Mouse (Mus musculus) limb, embryonic 15.5 days (tissue): ENCODE measurements around the gene Tubg2. TPM values are rescaled to one million over a fixed set of nuclear protein-coding genes. Genes with fewer than 3 reads are reported as not detected.

Source experiments
- ATAC-seq: fragments of 200-750 bp; cut with Nextera tagmentation; 2 replicates; pipeline ENCODE4 v1.8.0; 2017; ENCODE audit warnings: low read depth, moderate TSS enrichment; ENCODE audit not compliant: insufficient number of reproducible peaks, low FRiP score, low TSS enrichment
- H3K27ac ChIP-seq: fragments of 300-500 bp; sonication (generic); 2 replicates; pipeline ENCODE4 v1.5.1; 2015; ENCODE audit warnings: moderate library complexity, mild to moderate bottlenecking, inconsistent platforms
- H3K27me3 ChIP-seq: fragments of 300-500 bp; sonication (generic); 2 replicates; pipeline ENCODE4 v1.6.1; 2015; ENCODE audit warnings: inconsistent platforms
- H3K36me3 ChIP-seq: fragments of 300-500 bp; sonication (generic); 2 replicates; pipeline ENCODE4 v1.6.1; 2015; ENCODE audit warnings: inconsistent platforms
- H3K4me1 ChIP-seq: fragments of 300-500 bp; sonication (generic); 2 replicates; pipeline ENCODE4 v1.6.1; 2015; ENCODE audit warnings: inconsistent platforms
- H3K4me2 ChIP-seq: fragments of 300-500 bp; sonication (generic); 2 replicates; pipeline ENCODE4 v1.6.1; 2015; ENCODE audit warnings: mild to moderate bottlenecking, inconsistent platforms
- H3K4me3 ChIP-seq: fragments of 300-500 bp; sonication (generic); 2 replicates; pipeline ENCODE4 v1.5.1; 2015; ENCODE audit warnings: mild to moderate bottlenecking, inconsistent platforms
- H3K9ac ChIP-seq: fragments of 300-500 bp; sonication (generic); 2 replicates; pipeline ENCODE4 v1.6.1; 2015; ENCODE audit warnings: inconsistent platforms
- H3K9me3 ChIP-seq: fragments of 300-500 bp; sonication (generic); 2 replicates; pipeline ENCODE4 v1.6.1; 2016; ENCODE audit warnings: inconsistent platforms
- WGBS: fragments of 180-500 bp; shearing (Covaris S2); methylation state at CpG from one replicate; pipeline ENCODE4 v1.1.7; 2015; 5-methylcytosine and 5-hydroxymethylcytosine counted together
- polyA plus RNA-seq: library from polyadenylated mRNA; unstranded; fragments of >200 nt; fragmentation: Nextera tagmentation; extraction: Ambion mirVana; gene quantifications from 2 replicates; pipeline ENCODE4 v1.2.1, GENCODE M21; 2015

The Tubg2 gene
- polyA plus RNA-seq, 1 experiment from 2014 or later = 6.8 TPM

GRCm38 (mm10) chr11:101169301-101170107 lies 13.8 kb downstream of the Tubg2 start:
- Histone ChIP-seq H3K4me3 (peak overlapping the region; percentile 73), H3K27me3 (peaks cover 67% of the 10 kb centered on the region), H3K27ac (no peak overlapping the region; the same call in 1 of the 2 replicates), H3K36me3 (peaks cover 36% of the 10 kb centered on the region), H3K4me2 (peak overlapping the region; percentile 89), H3K9ac (peak overlapping the region; percentile 68), H3K9me3 (no peaks in the 10 kb centered on the region), H3K4me1 (peaks cover 68% of the 10 kb centered on the region)
- WGBS = 15% methylated on average over 17 of the region's 17 CpGs
- no peak for ATAC-seq

GRCm38 (mm10) chr11:101170354-101170810 lies 14.7 kb downstream of the Tubg2 start, which contains the start of gene Cntnap1:
Gene Cntnap1 (plus strand): TSS chr11:101170523.
- WGBS = under 1% methylated on average over 35 of the region's 35 CpGs
- H3K4me3 ChIP-seq = peak within 1 kb of the TSS; percentile 73
- H3K27ac ChIP-seq = peak within 1 kb of the TSS; percentile 82
- H3K9me3 ChIP-seq = no peaks in the 10 kb centered on the region
- peaks cover 27% of the 10 kb centered on the region for H3K36me3 ChIP-seq
- H3K9ac ChIP-seq = peak within 1 kb of the TSS; percentile 68
- H3K4me2 ChIP-seq = peak within 1 kb of the TSS; percentile 89
- H3K4me1 ChIP-seq = peaks cover 69% of the 10 kb centered on the region
- ATAC-seq = no peak
- peaks cover 67% of the 10 kb centered on the region for H3K27me3 ChIP-seq

- Histone ChIP-seq H3K27me3 (peaks cover 66% of the 10 kb centered on the region), H3K27ac (peak within 1 kb of the TSS; percentile 91), H3K4me3 (peak within 1 kb of the TSS; percentile 73), H3K36me3 (peaks cover 23% of the 10 kb centered on the region), H3K4me2 (peak within 1 kb of the TSS; percentile 89), H3K9ac (peak within 1 kb of the TSS; percentile 68), H3K9me3 (no peaks in the 10 kb centered on the region), H3K4me1 (peaks cover 71% of the 10 kb centered on the region)
- ATAC-seq = peak; percentile 93
- WGBS = under 1% methylated on average over 49 of the region's 50 CpGs
Observed at GRCm38 (mm10) chr11:101170811-101171610, 15.3 kb downstream of the Tubg2 start, which contains the start of gene Plekhh3. Gene Plekhh3 (minus strand): TSS chr11:101171351.

- peak overlapping the region; percentile 89 for H3K4me2 ChIP-seq
- H3K9me3 ChIP-seq = no peaks in the 10 kb centered on the region
- under 1% methylated on average over 31 of the region's 31 CpGs for WGBS
- peaks cover 14% of the 10 kb centered on the region for H3K36me3 ChIP-seq
- H3K4me1 ChIP-seq = peaks cover 75% of the 10 kb centered on the region
- ATAC-seq = peak; percentile 52; the same call in 1 of the 2 replicates
- peak overlapping the region; percentile 91 for H3K27ac ChIP-seq
- peak overlapping the region; percentile 73 for H3K4me3 ChIP-seq
- H3K27me3 ChIP-seq = peaks cover 66% of the 10 kb centered on the region
- H3K9ac ChIP-seq = peak overlapping the region; percentile 18; the same call in 1 of the 2 replicates
Observed at GRCm38 (mm10) chr11:101171721-101172433, 16.2 kb downstream of the Tubg2 start.

- peaks cover 79% of the 10 kb centered on the region for H3K4me1 ChIP-seq
Observed at GRCm38 (mm10) chr11:101172434-101172815, 16.7 kb downstream of the Tubg2 start.

GRCm38 (mm10) chr11:101173112-101173511 lies 17.4 kb downstream of the Tubg2 start:
- no peak for ATAC-seq
- peak overlapping the region; percentile 36 for H3K4me3 ChIP-seq
- WGBS = 6% methylated on average over 11 of the region's 11 CpGs

More at GRCm38 (mm10) chr11:101172434-101172815, 16.7 kb downstream of the Tubg2 start:
- peak overlapping the region; percentile 18; the same call in 1 of the 2 replicates for H3K9ac ChIP-seq
- peak overlapping the region; percentile 91 for H3K27ac ChIP-seq
- H3K4me3 ChIP-seq = peak overlapping the region; percentile 73
- peaks cover 9% of the 10 kb centered on the region for H3K36me3 ChIP-seq
- WGBS = 6% methylated on average over 5 of the region's 5 CpGs
- peak overlapping the region; percentile 89 for H3K4me2 ChIP-seq
- no peaks in the 10 kb centered on the region for H3K9me3 ChIP-seq
- H3K27me3 ChIP-seq = peaks cover 66% of the 10 kb centered on the region
- no peak for ATAC-seq

GRCm38 (mm10) chr11:101173631-101174388 lies 18.1 kb downstream of the Tubg2 start:
- WGBS = 2% methylated on average over 61 of the region's 61 CpGs
- no peaks in the 10 kb centered on the region for H3K36me3 ChIP-seq
- peaks cover 66% of the 10 kb centered on the region for H3K27me3 ChIP-seq
- H3K9ac ChIP-seq = 0 out of 2 replicates have a peak overlapping the region, but pooled peaks have one; percentile 26
- H3K9me3 ChIP-seq = no peaks in the 10 kb centered on the region
- H3K27ac ChIP-seq = peak overlapping the region; percentile 80
- H3K4me1 ChIP-seq = peaks cover 76% of the 10 kb centered on the region
- peak overlapping the region; percentile 36 for H3K4me3 ChIP-seq
- H3K4me2 ChIP-seq = peak overlapping the region; percentile 70
- ATAC-seq = no peak

More at GRCm38 (mm10) chr11:101173112-101173511, 17.4 kb downstream of the Tubg2 start:
- peak overlapping the region; percentile 70 for H3K4me2 ChIP-seq
- peaks cover 81% of the 10 kb centered on the region for H3K4me1 ChIP-seq
- H3K9me3 ChIP-seq = no peaks in the 10 kb centered on the region
- H3K9ac ChIP-seq = no peak overlapping the region
- peaks cover 66% of the 10 kb centered on the region for H3K27me3 ChIP-seq
- peaks cover 2% of the 10 kb centered on the region for H3K36me3 ChIP-seq
- H3K27ac ChIP-seq = peak overlapping the region; percentile 80

GRCm38 (mm10) chr11:101174389-101174745 lies 18.7 kb downstream of the Tubg2 start:
- H3K4me2 ChIP-seq = peak overlapping the region; percentile 70
- 0 out of 2 replicates have a peak overlapping the region, but pooled peaks have one; percentile 26 for H3K9ac ChIP-seq
- no peaks in the 10 kb centered on the region for H3K9me3 ChIP-seq
- no peak overlapping the region for H3K27ac ChIP-seq
- H3K36me3 ChIP-seq = no peaks in the 10 kb centered on the region
- 23% methylated on average over 9 of the region's 9 CpGs for whole genome bisulfite sequencing
- peak overlapping the region; percentile 36 for H3K4me3 ChIP-seq
- ATAC-seq = no peak
- H3K4me1 ChIP-seq = peaks cover 70% of the 10 kb centered on the region
- peaks cover 66% of the 10 kb centered on the region for H3K27me3 ChIP-seq

- Histone ChIP-seq H3K27ac (no peak within 1 kb of the TSS), H3K4me3 (peak within 1 kb of the TSS; percentile 36), H3K4me1 (peaks cover 64% of the 10 kb centered on the region), H3K9me3 (no peaks in the 10 kb centered on the region), H3K36me3 (no peaks in the 10 kb centered on the region), H3K27me3 (peaks cover 62% of the 10 kb centered on the region), H3K4me2 (peak within 1 kb of the TSS; percentile 70), H3K9ac (no peak within 1 kb of the TSS)
- no peak for ATAC-seq
- 19% methylated on average over 14 of the region's 14 CpGs for WGBS
Observed at GRCm38 (mm10) chr11:101174851-101175628, 19.3 kb downstream of the Tubg2 start, which contains the start of gene Ccr10. Gene Ccr10 (minus strand): TSS chr11:101175443.

- Histone ChIP-seq H3K36me3 (no peaks in the 10 kb centered on the region), H3K4me2 (peak overlapping the region; percentile 46), H3K4me3 (peak overlapping the region; percentile 28), H3K9ac (no peak overlapping the region), H3K27ac (no peak overlapping the region), H3K4me1 (peaks cover 57% of the 10 kb centered on the region), H3K27me3 (peaks cover 65% of the 10 kb centered on the region), H3K9me3 (no peaks in the 10 kb centered on the region)
- WGBS = 9% methylated on average over 11 of the region's 11 CpGs
- ATAC-seq = no peak
Observed at GRCm38 (mm10) chr11:101175636-101176116, 20.0 kb downstream of the Tubg2 start.
